Mouse (Mus musculus): ENCODE results near the gene Eif2s2. TPM values are rescaled to one million over a fixed set of nuclear protein-coding genes. Genes with fewer than 3 reads are reported as not detected.

Gene Eif2s2
- polyA plus RNA-seq (2012; rRNA removed): 23.3 and 24.5 TPM in 2 replicates

DNA sequence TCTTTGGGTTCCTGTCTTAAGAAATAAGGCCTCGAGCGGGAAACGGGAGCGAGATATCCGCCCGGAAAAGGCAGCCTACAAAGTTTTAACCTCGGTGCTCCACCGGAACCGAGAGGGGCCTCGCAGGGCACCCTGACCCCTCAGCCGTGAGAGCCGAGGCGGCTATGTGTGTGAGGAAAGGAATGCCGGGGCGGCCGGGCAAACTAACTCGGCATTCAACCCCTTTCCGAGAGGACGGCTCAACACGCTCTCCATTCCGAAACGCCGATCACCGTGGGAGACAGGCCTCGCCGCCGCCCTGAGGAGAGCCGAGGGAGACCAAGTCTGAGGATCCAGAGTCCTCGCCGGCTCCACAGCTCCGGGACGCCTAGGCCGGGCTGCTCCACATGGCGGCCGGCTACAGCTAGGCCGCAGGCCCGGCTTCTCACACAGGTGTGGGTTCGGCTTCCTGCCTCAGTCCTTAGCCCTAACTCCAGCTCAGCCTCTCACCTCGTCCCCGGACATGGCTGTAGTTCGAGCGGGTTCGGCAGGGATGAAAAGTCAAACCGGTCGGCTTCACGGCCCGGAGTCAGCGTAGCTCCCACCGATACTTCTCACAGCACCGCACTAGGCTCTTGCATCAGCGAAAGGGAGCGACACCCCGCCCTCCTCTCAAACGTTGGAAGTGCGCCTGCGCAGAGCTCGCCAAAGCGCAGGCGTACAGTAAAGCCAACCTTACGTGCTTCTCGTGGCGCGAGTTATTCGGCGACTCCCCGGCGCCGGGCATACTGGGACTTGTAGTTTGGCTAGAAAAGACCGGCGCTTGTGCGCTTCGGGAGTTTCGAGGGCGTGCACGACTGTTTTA lies at the start of gene Eif2s2:
TSS of gene Eif2s2 (minus strand) at position 735 of the 844 bp plus-strand sequence.
- Histone ChIP-seq H3K36me3 (ENCODE audit: control insufficient read depth, insufficient read depth, low read length) (no peaks in the 10 kb centered on the region), H3K4me3 (ENCODE audit: control insufficient read depth, low read depth, low read length) (peak within 1 kb of the TSS; percentile 99), H3K27me3 (ENCODE audit: control insufficient read depth, insufficient read depth, low read length) (no peaks in the 10 kb centered on the region), H3K4me1 (ENCODE audit: control insufficient read depth, insufficient read depth, low read length) (no peaks in the 10 kb centered on the region; the same call in 1 of the 2 replicates), H3K27ac (ENCODE audit: control insufficient read depth, insufficient read depth, low read depth, low read length) (peak within 1 kb of the TSS; percentile 96)
- TF ChIP-seq CTCF (IDR thresholded peaks at IDR 0.05; ENCODE audit: control insufficient read depth, insufficient read depth, insufficient replicate concordance, low read depth, low read length): no peak
- TF ChIP-seq POLR2A (IDR thresholded peaks at IDR 0.05; ENCODE audit: control insufficient read depth, low read depth, low read length): peak; percentile 94

DNA sequence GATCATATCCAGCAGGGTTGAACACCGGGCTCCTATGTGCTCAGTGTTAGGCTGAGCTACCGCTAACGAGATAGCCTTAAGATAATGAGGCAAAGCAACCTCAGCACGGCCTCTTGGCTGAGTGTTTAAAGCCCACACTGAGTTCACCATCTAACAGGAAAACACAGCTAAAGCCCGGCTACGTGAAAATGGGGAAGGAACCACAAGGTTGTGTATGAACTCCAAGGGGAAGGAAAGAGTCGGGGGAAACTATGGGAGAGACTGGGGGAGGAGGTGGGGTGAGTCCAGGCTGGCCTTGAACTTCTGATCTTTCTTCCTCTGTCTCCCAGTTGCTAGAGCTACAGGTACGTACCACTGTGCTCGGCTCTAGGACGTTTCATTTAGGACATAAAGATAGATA lies 49.2 kb upstream of the Eif2s2 start:
- no peaks in the 10 kb centered on the region; the same call in 1 of the 2 replicates for H3K27me3 ChIP-seq (ENCODE audit: control insufficient read depth, insufficient read depth, low read length)
- no peak overlapping the region for H3K27ac ChIP-seq (ENCODE audit: control insufficient read depth, insufficient read depth, low read depth, low read length)
- TF ChIP-seq CTCF (IDR thresholded peaks at IDR 0.05; ENCODE audit: control insufficient read depth, insufficient read depth, insufficient replicate concordance, low read depth, low read length) (no peak), POLR2A (IDR thresholded peaks at IDR 0.05; ENCODE audit: control insufficient read depth, low read depth, low read length) (no peak)
- no peak overlapping the region for H3K4me3 ChIP-seq (ENCODE audit: control insufficient read depth, low read depth, low read length)
- no peaks in the 10 kb centered on the region for H3K36me3 ChIP-seq (ENCODE audit: control insufficient read depth, insufficient read depth, low read length)
- H3K4me1 ChIP-seq (ENCODE audit: control insufficient read depth, insufficient read depth, low read length): peaks cover 3% of the 10 kb centered on the region; the same call in 1 of the 2 replicates

DNA sequence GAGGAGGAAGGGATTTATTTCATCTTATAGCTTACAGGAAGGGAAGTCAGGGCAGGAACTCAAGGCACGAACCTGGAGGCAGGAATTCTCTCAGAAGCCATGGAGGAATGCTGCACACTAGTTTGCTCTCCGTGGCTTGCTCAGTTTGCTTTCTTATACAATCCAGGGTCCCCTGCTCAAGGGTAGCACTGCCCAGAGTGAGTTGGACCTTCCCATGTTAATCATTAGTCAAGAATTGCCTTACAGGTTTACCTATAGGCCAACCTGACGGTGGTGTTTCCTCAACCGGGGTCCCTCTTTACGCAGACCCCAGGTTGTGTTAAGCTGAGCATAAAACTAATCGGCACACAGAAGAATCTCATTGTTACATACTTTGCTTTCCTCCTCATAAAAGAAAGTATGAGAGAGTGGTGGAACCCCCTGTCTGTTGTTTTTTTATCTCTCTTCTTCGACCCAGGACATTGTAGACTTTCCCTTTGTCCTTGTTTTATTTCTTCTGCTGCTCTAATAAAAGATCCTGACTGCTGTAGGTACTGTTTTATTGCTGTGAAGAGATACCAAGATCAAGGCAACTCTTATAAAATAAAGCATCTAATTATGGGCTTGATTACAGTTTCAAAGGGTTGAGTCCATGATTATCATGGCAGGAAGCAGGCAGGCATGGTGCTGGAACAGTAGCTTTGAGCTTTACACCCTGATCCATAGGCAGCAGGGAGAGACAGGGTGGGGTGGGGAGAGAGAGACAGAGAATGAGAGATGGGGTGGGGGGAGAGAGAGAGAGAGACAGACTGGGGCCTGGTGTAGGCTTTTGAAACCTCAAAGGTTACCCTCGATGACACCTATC lies 45.0 kb upstream of the Eif2s2 start:
- Histone ChIP-seq H3K27me3 (ENCODE audit: control insufficient read depth, insufficient read depth, low read length) (no peaks in the 10 kb centered on the region; the same call in 1 of the 2 replicates), H3K27ac (ENCODE audit: control insufficient read depth, insufficient read depth, low read depth, low read length) (no peak overlapping the region), H3K4me1 (ENCODE audit: control insufficient read depth, insufficient read depth, low read length) (peaks cover 3% of the 10 kb centered on the region; the same call in 1 of the 2 replicates), H3K4me3 (ENCODE audit: control insufficient read depth, low read depth, low read length) (no peak overlapping the region), H3K36me3 (ENCODE audit: control insufficient read depth, insufficient read depth, low read length) (no peaks in the 10 kb centered on the region)
- TF ChIP-seq CTCF (IDR thresholded peaks at IDR 0.05; ENCODE audit: control insufficient read depth, insufficient read depth, insufficient replicate concordance, low read depth, low read length) (no peak), POLR2A (IDR thresholded peaks at IDR 0.05; ENCODE audit: control insufficient read depth, low read depth, low read length) (no peak)

DNA sequence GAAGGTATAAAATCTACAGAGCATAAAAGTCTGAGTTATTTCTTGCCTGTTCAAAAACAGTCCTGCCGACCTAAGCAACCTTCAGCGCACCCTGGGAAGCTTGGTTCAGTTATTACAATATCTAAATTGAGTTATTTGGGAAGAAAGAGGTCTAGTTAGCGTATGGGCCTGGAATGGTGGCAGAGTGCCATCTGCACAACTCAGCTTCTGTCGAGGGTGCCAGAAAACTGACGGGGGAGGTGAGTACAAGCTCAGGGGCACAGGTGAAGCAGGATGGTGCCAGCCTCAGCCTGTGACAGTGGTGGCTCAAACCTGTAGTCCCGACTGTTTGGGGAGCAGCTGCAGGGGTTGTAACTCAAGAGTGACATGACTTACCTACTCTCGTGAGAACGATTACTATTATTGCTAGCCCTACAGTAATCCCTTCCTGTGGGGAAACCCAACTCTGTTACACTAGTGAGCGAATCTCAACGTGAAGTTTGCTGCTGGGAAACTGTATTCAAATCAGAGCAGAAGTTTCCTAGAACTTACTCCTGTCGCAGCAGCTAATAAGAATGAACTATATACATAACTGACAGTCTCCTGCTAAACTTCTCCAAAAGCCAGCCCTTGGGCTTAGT lies 43.9 kb upstream of the Eif2s2 start:
- Histone ChIP-seq H3K27me3 (ENCODE audit: control insufficient read depth, insufficient read depth, low read length) (no peaks in the 10 kb centered on the region), H3K36me3 (ENCODE audit: control insufficient read depth, insufficient read depth, low read length) (no peaks in the 10 kb centered on the region), H3K4me3 (ENCODE audit: control insufficient read depth, low read depth, low read length) (no peak overlapping the region), H3K27ac (ENCODE audit: control insufficient read depth, insufficient read depth, low read depth, low read length) (no peak overlapping the region), H3K4me1 (ENCODE audit: control insufficient read depth, insufficient read depth, low read length) (no peaks in the 10 kb centered on the region)
- TF ChIP-seq CTCF (IDR thresholded peaks at IDR 0.05; ENCODE audit: control insufficient read depth, insufficient read depth, insufficient replicate concordance, low read depth, low read length): no peak
- no peak for TF ChIP-seq POLR2A (IDR thresholded peaks at IDR 0.05; ENCODE audit: control insufficient read depth, low read depth, low read length)

DNA sequence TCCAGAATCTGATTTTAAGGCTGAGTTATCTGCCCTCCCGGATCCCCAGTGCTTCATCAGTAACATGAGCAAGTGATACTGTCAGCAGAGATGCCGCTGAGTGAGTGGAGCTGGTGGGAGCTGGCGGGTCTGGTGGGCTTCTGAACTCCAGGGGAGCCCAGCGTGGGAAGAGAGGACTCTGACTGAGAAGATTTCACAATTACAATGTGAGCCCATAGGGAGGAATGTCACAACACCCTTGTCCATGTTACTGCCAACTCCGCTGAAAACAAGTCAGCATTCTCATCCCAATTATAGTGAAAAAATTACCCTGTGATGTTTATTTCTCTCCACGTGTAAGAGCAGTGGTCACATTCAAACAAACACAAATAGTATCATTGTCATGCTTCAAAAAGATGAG lies 43.4 kb upstream of the Eif2s2 start:
- Histone ChIP-seq H3K27ac (ENCODE audit: control insufficient read depth, insufficient read depth, low read depth, low read length) (no peak overlapping the region), H3K36me3 (ENCODE audit: control insufficient read depth, insufficient read depth, low read length) (no peaks in the 10 kb centered on the region), H3K4me1 (ENCODE audit: control insufficient read depth, insufficient read depth, low read length) (no peaks in the 10 kb centered on the region), H3K4me3 (ENCODE audit: control insufficient read depth, low read depth, low read length) (no peak overlapping the region), H3K27me3 (ENCODE audit: control insufficient read depth, insufficient read depth, low read length) (no peaks in the 10 kb centered on the region)
- TF ChIP-seq POLR2A (IDR thresholded peaks at IDR 0.05; ENCODE audit: control insufficient read depth, low read depth, low read length) (no peak), CTCF (IDR thresholded peaks at IDR 0.05; ENCODE audit: control insufficient read depth, insufficient read depth, insufficient replicate concordance, low read depth, low read length) (no peak)

DNA sequence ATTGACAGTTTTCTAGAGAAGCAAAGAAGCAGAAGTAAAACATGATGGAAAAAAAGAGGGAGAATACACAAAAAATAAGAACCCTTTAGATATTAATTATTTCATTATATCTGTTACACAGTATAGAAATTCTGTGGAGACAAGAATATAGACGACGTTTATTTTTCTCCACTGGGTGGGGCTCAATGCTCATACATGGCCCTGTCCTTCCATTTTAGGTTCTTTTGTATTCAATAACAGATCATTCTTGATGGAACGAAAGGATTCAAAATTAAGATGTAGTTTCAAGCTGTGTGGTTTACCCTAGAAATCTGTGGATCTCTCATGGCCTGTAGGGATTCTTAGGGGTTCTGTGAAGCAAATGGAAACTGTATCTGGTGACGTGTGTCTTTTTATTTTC lies 41.1 kb upstream of the Eif2s2 start:
- H3K27ac ChIP-seq (ENCODE audit: control insufficient read depth, insufficient read depth, low read depth, low read length): no peak overlapping the region
- no peaks in the 10 kb centered on the region for H3K4me1 ChIP-seq (ENCODE audit: control insufficient read depth, insufficient read depth, low read length)
- no peaks in the 10 kb centered on the region for H3K36me3 ChIP-seq (ENCODE audit: control insufficient read depth, insufficient read depth, low read length)
- TF ChIP-seq POLR2A (IDR thresholded peaks at IDR 0.05; ENCODE audit: control insufficient read depth, low read depth, low read length): no peak
- no peak overlapping the region for H3K4me3 ChIP-seq (ENCODE audit: control insufficient read depth, low read depth, low read length)
- no peaks in the 10 kb centered on the region for H3K27me3 ChIP-seq (ENCODE audit: control insufficient read depth, insufficient read depth, low read length)

DNA sequence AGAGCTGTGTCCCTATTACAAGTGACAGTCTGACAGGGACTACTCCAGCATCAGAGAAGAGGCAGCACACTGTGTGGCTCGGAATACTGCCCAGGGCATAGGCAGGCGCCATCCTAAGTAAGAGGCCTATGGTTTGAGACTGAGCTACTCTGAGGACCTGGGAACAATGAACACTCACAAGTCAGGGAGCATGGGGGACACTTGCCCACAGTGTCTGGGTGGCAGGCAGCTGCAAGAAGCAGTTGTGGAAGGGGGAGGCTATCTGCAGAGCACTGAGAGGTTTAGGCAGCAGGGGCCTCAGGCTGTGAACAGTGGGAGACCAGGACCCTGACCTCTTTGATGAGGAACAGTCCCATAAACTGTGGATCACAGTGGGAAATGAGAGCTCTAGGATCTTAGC lies 35.6 kb upstream of the Eif2s2 start:
- TF ChIP-seq POLR2A (IDR thresholded peaks at IDR 0.05; ENCODE audit: control insufficient read depth, low read depth, low read length) (no peak), CTCF (IDR thresholded peaks at IDR 0.05; ENCODE audit: control insufficient read depth, insufficient read depth, insufficient replicate concordance, low read depth, low read length) (no peak)
- H3K4me3 ChIP-seq (ENCODE audit: control insufficient read depth, low read depth, low read length): no peak overlapping the region
- no peaks in the 10 kb centered on the region for H3K4me1 ChIP-seq (ENCODE audit: control insufficient read depth, insufficient read depth, low read length)
- H3K27me3 ChIP-seq (ENCODE audit: control insufficient read depth, insufficient read depth, low read length): no peaks in the 10 kb centered on the region
- H3K27ac ChIP-seq (ENCODE audit: control insufficient read depth, insufficient read depth, low read depth, low read length): no peak overlapping the region
- H3K36me3 ChIP-seq (ENCODE audit: control insufficient read depth, insufficient read depth, low read length): no peaks in the 10 kb centered on the region

Data from testis, adult 2 months (tissue).